Mouse (Mus musculus) common myeloid progenitor, adult 5-6 weeks (primary cell): Measurements from ENCODE around the gene Tchh. TPM values are rescaled to one million over a fixed set of nuclear protein-coding genes. Genes with fewer than 3 reads are reported as not detected.
"Not testable (repeated sequence)": the region's sequence is repeated elsewhere in the genome, so short reads cannot be mapped to it uniquely, and the experiment has no call there.

ENCODE experiments used
- ATAC-seq: replicated peaks from 2 replicates; pipeline ENCODE4 v1.8.0; 2016; ENCODE audit warnings: low read depth, mild to moderate bottlenecking, moderate TSS enrichment, inconsistent platforms; ENCODE audit not compliant: poor library complexity, severe bottlenecking
- total RNA-seq: library from RNA; stranded (forward); fragments of 200-1000, 187-1606 nt; gene quantifications from 2 replicates; pipeline ENCODE4 v1.2.3, GENCODE M21; 2017

Tchh gene
- total RNA-seq, 1 experiment from 2014 or later, result not detected

DNA sequence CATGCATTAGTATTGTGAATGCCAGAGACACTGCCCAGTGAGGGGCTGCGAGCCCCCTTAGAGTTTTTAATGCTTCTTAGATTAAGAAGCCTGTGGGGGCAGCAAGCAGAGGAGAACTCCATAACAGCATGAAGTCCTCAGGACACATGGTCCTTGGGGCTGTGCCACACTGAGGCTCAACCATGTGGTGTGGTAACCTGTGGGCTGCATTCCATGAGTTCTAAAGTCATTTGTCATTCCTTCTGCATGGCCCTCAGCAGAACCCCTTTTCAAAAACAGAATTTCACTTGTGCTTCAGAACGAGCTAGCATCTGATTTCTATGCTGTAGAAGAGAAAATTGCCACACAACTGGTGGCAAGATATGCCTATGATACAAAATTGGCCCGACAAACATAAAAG, 50.0 kb downstream of the Tchh start:
- no peak for ATAC-seq

GRCm38 (mm10) chr3:93493992-93494391, 51.9 kb downstream of the Tchh start:
- ATAC-seq, result peak; percentile 99

GRCm38 (mm10) chr3:93494774-93495173, 52.6 kb downstream of the Tchh start:
- not testable (repeated sequence) for ATAC-seq

- no peak for ATAC-seq
Observed at GRCm38 (mm10) chr3:93497131-93497530, 55.0 kb downstream of the Tchh start.

Other genes with a start within 250 kb of the Tchh start
- not detected in 2 replicates for gene Flg2, start 245.1 kb upstream of the Tchh start, total RNA-seq
- not detected in 2 replicates for gene Flg, start 168.8 kb upstream of the Tchh start, total RNA-seq
- not detected in 2 replicates for gene Hrnr, start 122.6 kb upstream of the Tchh start, total RNA-seq
- not detected in 2 replicates for gene Rptn, start 48.6 kb upstream of the Tchh start, total RNA-seq
- gene Tchhl1, start 26.4 kb downstream of the Tchh start, total RNA-seq, result not detected in 2 replicates
- gene S100a11, start 78.2 kb downstream of the Tchh start, total RNA-seq, result 45.4 and 46.0 TPM in 2 replicates
- 282 and 405 TPM in 2 replicates for gene S100a10, start 112.8 kb downstream of the Tchh start, total RNA-seq
- gene Tdpoz2, start 210.4 kb downstream of the Tchh start, total RNA-seq, result not detected in 2 replicates
- not detected in 2 replicates for gene Tdpoz1, start 234.0 kb downstream of the Tchh start, total RNA-seq